Mouse (Mus musculus): ENCODE results near the gene Zfp719.

DNA sequence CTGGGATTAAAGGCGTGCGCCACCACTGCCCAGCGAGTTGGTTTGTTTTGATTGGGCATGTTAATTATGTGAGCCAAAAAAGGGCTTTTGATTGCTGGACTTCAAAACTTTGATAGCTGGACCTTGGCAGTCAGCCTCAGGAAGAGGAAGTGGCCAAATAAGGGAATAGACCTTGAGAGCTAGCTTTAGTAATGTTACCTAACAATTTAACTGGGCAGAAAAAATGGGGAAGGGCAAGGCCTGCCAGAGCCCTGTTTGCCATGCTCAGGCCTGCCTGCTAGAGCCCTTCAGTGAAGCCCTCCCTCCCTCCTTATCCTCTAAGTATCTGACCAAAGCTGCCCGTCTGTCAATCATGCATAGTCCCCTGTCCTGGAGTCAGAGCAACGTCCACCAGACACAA lies 63.2 kb downstream of the Zfp719 start:
- no peak for TF ChIP-seq CTCF (IDR thresholded peaks at IDR 0.05; ENCODE audit: borderline replicate concordance, insufficient read depth, low read depth, low read length)
- TF ChIP-seq POLR2A (IDR thresholded peaks at IDR 0.05; ENCODE audit: borderline replicate concordance, insufficient read depth, low read length), result no peak

Data from cerebellum, adult 2 months (tissue).